Mouse (Mus musculus) gonadal fat pad, adult 2 months (tissue): ENCODE results near the gene B4galt1. TPM values are rescaled to one million over a fixed set of nuclear protein-coding genes. Genes with fewer than 3 reads are reported as not detected.
A peak's percentile ranks its signal among the peaks of the same experiment; 100 is the strongest.

Source experiments
- DNase-seq: peaks from one replicate; pipeline ENCODE4 v3.0.0-alpha.2; 2012; ENCODE audit warnings: low read depth
- polyA plus RNA-seq: library from polyadenylated mRNA; depleted of rRNA; stranded (reverse); fragments of >200 nt; gene quantifications from 2 replicates; pipeline ENCODE4 v1.2.3, GENCODE M21; 2012; rRNA removed

The B4galt1 gene
- polyA plus RNA-seq, 1 experiment: 38.1 TPM

GRCm38 (mm10) chr4:40781143-40781542 is 72.7 kb downstream of the B4galt1 start:
- DNase-seq: no peak

DNA sequence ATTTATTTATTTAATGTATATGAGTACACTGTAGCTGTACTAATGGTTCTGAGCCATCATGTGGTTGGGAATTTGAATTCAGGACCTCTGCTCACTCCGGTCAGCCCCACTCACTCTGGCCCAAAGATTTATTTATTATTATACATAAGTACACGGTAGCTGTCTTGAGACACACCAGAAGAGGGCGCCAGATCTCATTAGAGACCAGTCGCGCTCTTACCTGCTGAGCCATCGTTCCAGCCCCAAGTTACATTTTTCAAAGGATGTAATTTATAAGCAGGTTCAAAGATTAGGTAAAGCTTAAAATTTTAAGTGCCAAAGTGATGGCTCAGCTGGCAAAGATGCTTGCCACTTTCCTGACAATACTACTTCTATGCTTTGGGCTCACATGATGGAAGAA is 75.1 kb downstream of the B4galt1 start:
- no peak for DNase-seq

- DNase-seq: no peak
Observed at GRCm38 (mm10) chr4:40777116-40777515, 76.7 kb downstream of the B4galt1 start.

- DNase-seq: no peak
Observed at GRCm38 (mm10) chr4:40776416-40776815, 77.4 kb downstream of the B4galt1 start.

- DNase-seq: no peak
Observed at GRCm38 (mm10) chr4:40774279-40775259, 79.2 kb downstream of the B4galt1 start.

DNA sequence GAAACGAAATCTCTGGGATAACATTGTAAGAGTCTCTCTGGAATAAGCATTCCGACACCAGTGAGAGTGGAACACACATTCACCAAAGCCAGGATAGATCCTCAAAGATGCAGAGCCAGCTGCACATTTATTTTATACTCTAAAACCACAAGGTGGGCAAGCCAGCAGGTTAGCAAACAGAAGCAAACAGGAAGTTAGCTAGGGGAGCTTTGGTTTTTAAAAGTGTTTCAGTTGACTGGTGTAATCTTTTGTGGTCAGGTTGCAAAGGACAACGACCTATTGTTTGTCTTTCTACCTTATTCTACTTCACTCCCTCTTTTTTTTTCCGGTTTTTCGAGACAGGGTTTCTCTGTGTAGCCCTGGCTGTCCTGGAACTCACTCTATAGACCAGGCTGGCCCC is 93.9 kb downstream of the B4galt1 start:
- DNase-seq: no peak

DNA sequence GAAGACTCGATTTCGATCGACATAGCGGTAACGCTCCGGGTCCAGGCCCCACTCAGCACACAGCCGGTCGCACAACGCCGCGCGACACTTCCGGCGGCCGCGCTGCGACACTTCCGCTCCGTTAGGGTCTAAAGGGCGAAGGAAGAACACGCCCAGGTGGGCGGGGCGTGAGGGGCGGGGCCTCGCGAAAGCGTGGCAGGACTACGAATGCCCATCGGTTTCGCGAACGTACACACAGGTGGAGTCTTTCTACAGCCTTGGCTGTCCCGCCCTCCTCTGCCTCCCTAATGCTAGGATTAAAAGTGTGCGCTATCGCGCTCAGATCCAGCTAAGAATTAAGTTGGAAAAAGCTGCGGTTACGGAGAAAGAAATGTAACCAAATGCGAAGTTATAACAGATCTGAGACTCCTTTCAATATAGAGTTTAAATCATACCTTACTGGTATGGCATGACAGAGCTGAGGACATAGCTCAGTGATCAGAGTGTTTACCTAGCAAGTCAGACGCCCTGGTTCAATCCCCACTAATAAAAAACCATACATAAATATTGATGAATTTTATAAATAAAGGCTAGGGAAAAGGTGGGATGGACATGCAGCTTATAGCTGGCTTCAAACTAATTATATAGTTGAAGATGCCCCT is 95.9 kb downstream of the B4galt1 start, which contains the start of gene Smu1:
Gene Smu1 (minus strand): TSS at position 144 of the 641 bp plus-strand sequence.
- peak; percentile 75 for DNase-seq

DNA sequence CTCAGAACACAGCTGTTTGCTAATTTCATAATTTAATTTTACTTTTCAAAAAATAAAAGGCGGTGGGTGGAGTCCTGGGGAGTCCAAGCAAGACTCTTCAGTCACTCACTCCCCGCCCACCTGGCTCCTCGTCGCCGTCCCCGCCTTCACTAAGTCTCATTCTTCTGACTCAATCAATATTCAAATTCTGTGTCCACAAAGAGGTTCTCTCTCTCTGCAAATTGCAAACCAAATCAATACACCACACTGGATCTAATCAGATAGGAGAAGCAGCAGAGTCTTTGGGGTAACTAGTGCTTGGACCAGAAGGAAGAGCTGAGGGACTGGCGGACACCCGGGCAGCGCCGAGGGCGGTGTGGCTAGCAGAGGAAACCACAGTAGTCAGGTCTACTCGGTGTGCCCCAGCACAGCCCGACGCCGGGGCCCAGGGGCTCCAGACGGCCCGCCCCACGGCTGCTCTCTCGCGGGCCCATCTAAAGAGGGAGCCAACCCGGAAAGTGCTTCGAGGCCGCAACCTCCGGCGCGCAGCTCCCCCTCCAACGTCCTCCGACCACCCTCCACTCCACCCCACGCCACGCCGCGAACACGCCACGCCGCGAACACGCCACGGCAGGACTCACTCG is 96.5 kb downstream of the B4galt1 start:
- no peak for DNase-seq

Other genes starting within 250 kb of the B4galt1 start
- 11.5 and 12.0 TPM in 2 replicates for gene Aptx, start 150.8 kb downstream of the B4galt1 start, polyA plus RNA-seq
- 12.9 and 17.8 TPM in 2 replicates for gene Dnaja1, start 131.9 kb downstream of the B4galt1 start, polyA plus RNA-seq
- 27.0 and 33.2 TPM in 2 replicates for gene Smu1, start 96.1 kb downstream of the B4galt1 start, polyA plus RNA-seq
- gene Spink4, start 66.0 kb upstream of the B4galt1 start, polyA plus RNA-seq: 10.0 and 20.8 TPM in 2 replicates
- gene Bag1, start 94.3 kb upstream of the B4galt1 start, polyA plus RNA-seq: 123 and 165 TPM in 2 replicates
- gene Chmp5, start 94.4 kb upstream of the B4galt1 start, polyA plus RNA-seq: 26.3 and 35.6 TPM in 2 replicates
- 37.9 and 43.0 TPM in 2 replicates for gene Nfx1, start 116.9 kb upstream of the B4galt1 start, polyA plus RNA-seq
- gene Aqp7, start 194.1 kb upstream of the B4galt1 start, polyA plus RNA-seq: 65.8 and 90.8 TPM in 2 replicates
- gene Aqp3, start 244.2 kb upstream of the B4galt1 start, polyA plus RNA-seq: 0.31 TPM in 1 of 2 replicates, not detected in the other